Mouse (Mus musculus) hindlimb bud, embryonic 11.5 days (tissue): ENCODE data around the gene Abr.

Source experiments
- DNase-seq: peaks from one replicate; pipeline ENCODE4 v3.0.0-alpha.2; 2012; ENCODE audit warnings: low read depth, low spot score; ENCODE audit errors: extremely low spot score

The Abr gene

DNA sequence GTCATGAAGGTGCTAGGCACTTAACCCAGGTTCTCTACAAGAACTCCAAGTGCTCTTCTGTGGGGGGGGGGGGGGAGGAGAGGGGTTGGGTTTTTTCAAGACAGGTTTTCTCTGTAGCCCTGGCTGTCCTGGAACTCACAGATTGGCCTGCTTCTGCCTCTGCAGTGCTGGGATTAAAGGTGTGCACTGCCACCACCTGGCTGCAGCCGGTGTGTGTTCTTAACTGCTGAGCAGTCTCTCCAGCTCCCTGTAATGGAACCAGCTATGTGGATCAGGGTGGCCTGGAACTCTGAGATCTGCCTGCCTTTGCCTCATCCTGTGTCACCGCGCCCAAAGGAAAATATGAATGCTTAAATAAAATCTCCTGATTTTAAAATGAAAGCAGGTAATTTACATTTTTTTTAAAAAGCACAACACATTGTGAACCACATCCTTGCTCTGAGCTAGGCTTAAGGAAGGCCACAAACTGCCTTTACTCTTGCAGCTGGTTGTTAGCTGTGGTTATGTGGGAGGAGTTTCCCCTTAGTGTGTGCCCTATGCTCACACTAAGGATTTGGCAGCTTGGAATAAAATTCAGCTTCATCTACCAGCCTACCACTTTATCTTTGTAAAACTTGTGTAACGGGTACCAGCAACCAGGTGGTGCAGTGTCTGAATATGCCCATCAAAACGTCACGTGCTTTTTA lies 125.9 kb downstream of the Abr start:
- DNase-seq = no peak

DNA sequence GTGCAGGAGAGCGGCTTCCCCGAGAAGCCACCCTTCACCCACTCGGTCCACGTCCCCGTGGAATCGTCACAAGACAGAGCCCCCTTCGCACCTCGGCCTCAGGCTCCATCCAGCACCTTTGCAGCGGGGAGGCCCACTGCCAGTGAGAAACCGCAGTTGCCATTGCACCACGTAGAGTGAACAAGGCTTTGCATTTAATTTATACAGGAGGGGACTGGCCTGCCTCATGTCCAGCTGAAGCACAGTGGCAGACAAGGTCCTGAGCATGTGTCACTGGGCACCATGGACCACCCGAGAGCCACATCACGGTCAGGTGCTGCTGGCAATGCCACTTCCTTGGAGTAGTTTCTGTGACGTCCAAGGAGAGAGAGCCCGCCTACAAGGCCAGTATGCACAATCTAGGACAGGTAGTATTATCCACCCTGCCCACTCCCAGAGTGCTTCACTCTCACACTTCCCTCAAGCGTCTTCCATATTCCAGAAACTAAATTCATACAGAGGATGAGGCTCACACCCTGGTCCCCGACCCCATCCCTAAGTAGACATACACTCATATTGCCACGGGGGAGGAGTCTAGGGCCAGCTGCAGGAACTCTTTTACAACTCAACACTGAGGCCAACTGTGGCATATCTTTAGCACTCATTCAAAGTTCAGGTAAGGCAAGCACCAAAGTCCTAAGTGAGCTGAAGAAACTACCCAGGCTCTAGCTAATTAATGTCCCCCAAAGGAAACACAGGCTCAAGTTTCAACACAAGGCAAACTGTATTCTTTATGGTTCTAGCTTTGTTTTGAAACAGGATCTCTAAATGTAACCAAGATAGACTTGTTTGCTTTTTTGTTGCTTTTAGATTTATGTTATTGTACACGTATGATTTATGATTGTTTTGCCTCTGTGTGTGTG lies 126.7 kb downstream of the Abr start:
- DNase-seq = no peak

DNA sequence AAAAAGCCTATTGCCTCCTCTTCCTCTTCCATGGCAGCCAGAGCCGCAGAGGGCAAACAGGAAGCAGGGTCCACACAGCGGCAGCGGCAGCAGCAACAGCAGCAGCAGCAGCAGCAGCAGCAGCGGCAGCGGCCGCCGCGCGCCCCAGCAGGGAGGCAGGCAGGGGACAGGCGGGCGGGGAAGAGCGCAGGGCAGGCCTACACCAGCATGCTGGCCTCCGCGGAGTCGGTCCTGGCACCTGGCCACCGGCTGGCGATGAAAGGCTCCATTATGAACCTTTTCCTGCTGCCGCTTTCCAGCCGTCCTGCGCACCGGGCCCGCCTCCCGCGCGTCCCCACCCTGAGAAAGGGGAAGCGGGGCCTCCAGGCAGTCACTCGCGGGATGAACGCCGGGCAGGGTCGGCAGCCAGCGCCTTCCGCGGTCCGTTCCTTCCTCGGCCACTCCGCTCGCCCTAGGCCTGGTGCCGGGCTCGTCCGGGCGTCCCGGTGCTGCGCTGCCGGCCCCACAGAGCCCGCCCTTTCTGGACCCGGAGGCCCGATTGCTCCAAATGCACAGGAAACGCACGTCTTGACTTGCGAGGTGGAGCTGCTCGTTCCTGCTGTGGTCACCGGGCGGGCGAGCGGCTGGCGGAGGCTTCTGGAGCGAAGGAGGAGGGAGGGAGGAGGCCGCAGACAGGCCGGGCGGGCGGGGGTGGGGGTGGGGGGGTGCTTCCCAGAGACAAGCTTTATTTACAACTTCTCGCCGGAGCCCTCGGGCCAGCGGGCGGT lies 127.6 kb downstream of the Abr start:
- no peak for DNase-seq

DNA sequence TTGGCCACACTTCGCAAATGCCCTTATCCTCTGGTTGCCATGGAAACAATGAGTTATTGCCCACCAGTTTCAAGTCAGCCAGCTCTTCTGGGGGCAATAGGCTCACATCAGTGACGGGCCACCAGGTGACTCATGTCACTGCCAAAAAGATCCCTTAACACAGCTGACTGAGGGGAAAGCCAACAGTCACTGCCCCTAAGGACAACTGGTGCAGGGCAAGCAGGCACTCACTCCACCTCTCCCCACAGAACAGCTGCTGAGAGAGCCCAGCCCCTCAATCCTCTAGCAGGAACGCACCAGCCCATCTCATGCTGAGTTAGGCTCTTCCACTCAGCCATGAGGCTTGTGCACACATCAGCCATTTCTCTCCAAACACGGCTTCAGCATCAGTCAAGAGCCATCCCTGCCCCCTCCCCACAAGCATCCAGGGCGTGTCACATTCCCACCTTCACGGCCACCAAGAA lies 128.3 kb downstream of the Abr start:
- no peak for DNase-seq

DNA sequence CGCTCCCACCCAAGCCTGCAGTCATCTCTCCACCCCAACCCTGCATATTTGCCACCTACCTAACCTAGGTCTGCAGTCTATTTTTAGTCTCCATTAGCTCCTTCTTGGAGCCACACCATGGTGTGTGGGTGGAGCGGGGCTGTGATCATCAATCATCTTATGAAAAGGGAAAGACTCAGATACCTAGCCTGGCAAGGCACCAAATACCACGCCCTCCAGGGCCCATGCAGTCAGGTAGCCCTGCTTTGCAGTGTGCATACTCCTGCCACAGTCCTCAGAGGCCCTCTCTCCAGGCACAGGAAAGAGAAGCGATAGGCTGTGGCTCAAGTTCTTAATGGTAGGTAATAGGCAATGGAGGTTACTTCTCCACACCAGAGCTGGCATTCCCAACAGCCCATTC lies 128.9 kb downstream of the Abr start:
- no peak for DNase-seq

DNA sequence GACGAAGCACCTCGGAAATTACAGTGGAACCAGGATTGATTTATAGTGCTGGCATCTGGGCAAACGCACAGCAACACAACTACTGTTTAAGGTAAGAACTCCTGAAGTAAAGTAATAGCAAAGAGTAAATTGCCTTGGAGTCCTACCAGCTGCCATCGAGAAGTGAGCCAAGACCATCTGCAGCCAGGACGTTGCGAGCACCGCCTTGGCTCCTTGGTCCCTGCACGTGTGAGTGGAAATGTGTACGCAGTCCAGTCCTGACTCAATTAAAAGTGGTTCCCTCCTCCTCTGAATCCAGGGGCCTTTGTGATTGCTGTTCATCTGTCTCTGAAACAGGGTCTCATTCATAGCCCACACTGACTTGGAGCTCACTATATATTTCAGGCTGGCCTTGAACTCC lies 130.3 kb downstream of the Abr start:
- no peak for DNase-seq

DNA sequence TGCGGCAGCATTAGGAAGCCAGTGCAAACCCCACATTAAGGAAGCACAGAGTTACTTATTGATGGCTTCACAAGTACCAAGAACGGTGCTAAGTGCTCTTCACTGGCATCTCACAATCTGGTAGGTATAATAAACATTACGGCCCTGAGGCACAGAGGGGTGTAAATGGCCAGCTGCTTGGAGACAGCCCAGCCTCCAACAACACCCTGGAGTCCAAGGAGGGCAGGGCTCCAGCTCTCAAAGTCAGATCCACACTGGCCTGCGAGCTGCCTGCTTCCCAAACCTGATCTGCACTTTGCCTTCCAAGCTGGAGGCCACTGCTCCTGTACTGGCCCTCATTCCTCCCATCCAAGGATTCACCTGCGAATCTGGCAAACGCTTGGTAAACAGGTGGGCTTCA lies 132.7 kb downstream of the Abr start:
- no peak for DNase-seq

DNA sequence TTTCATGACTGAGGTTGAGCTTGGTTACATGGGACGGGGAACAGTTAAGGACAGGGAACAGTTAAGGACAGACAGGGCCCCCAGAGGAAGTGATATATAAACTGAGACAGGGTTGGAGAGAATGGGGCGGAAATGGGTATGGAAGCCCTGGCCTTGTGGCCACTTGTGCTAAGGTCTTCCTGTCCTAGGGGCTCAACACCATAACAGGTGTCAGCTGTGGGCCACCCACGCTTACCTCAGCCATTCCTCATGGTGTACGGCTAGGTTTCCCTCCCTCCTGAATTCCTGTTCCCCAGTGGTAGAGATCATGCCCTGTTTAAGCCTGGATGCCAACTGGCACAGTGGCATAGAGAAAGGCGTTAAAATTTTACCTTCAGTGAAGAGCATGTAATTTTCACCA lies 135.1 kb downstream of the Abr start:
- DNase-seq = no peak

DNA sequence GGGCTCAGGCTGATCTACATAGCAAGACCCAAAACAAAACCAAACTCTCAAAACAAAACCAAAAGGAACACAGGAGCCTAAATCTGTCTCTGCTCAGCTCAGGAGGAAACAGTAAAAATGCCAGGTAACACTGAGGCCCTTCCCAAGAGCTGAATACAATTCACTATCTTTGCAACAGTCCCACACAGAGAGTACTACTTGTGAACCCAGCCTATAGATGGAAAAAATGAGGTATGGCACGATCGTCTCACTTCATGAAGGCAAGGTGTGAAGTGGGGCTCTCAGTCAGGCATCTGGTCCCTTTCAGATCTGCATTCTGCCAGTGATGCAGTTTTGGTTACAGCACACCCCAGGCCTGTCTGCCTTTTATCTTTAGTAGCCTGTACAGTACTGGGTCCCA lies 138.1 kb downstream of the Abr start:
- no peak for DNase-seq

DNA sequence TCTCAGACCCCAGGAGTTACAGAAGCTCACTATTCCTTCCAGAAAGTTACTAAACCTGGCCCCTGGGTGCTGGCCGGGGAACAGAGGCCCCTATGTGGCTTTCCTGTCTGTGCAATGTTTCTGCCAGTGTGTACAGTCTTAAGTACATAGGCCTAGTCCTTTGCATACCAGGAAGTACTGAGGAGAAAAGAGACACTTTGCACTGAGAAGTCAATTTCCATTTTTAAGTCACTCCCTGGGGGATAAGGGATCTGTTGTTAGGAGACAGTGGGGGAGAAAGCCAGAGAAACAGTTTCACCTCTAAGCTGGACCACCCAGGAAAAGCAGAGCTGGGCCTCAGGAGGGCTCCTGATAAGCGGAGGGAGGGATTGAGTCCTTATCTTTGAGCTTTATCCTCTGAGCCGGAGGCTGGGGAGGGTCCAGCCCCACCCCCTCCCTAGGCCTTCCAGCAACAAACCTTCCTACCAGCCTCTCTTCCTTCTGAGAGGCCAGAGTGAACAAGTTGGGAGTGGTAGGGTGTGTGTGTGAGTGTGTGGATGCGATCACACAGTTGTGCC lies 138.9 kb downstream of the Abr start:
- DNase-seq = no peak

DNA sequence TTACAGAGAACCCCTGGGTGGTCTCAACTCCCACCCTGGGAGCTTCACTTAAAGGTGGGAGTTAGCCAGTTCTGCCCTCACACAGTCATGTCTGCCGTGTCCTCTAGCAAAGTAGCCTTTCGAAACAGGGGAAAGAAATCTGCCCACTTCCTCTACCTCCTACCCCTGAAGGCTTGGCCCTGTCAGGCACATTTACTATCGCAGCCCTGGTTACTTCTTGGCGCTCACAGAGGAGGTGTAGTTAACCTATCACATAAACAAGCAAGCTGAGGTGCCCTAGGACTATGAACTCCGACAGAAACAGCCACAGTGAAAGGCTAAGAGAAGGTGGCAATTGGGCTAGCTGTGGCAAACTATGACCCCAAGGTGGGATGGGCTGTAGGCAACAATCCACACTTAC lies 139.4 kb downstream of the Abr start:
- no peak for DNase-seq

DNA sequence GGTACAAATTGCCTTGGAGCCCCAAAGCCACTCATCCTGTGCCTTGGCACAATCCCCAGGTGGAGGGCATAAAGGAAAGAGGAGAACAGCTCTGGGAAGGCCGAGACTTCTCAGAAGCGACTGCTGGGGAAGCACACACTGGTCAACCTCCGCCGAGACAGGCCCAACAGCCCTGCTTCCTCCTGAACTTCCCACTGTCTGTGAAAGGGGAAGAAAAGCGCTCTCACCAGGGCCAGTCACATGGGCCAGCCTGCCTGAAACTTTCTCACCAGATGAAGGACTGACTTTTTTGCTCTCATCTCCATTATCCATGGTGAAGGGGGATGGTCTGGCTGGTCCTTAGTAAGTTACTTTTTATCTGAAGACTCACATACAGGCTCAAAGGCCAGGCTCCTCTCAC lies 139.9 kb downstream of the Abr start:
- DNase-seq = no peak

DNA sequence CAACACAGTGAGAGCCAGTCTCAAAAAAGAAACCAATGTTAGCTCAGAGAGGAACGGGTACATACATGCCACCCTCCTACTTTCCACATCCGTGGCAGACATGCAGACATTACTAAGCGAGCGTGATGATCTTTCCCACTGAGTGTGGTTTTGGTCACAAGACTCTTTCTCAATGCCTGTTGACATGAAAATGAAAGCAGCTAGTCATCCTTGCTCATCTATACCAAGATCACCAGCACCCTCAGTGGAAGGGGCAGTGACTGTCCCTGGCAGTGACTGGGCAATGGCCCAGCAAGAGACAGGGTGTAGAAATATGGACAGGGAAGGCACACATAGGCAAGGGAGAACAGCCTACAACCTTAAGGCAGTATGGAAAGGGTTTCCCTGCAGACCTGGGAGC lies 142.4 kb downstream of the Abr start:
- no peak for DNase-seq

DNA sequence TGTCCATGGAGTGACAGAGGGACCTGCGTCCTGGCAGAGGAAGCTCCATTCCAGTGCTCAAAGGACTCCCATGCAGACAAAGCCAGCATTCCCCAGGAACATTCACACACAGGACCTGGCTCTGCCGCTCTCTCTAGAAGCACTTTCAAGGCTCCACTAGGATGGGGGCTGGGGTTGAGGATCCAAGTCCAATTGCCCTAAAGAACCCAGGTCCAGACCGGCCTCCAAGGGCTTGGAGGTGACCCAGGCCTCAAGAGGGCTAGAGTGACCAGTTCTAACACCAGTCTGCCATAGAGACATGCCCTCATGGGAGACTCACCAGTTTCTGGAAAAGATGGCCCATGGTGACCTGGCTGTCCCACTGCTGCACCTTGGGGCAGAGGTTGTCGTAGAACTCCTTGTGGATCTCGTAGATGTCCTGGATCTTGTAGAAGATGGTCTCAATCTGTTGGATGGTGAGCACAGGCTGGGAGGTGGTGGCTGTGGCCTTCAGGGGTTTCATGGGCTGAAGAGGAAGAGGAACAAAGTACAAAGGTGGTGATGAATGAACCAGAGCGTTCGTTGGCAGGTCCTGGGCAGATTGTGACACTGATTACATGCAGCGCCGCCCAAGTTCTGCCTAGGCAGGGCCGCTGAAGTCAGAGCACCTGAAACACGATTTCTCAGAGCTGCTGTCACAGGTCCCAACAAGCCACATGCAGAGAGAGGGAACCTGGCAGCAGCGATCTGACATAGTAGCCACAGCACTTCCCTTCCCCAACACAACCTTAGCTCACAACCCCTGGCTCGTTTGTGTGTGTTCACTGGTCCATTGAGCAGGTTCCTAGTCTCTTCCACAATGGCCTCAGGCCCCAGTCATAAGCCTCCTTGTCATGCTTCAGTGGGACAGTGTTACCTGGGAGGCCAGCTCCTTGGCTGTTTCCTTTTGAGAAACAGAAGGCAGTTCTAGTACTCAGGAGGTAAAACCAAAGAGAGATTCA lies 143.1 kb downstream of the Abr start:
- DNase-seq = no peak

DNA sequence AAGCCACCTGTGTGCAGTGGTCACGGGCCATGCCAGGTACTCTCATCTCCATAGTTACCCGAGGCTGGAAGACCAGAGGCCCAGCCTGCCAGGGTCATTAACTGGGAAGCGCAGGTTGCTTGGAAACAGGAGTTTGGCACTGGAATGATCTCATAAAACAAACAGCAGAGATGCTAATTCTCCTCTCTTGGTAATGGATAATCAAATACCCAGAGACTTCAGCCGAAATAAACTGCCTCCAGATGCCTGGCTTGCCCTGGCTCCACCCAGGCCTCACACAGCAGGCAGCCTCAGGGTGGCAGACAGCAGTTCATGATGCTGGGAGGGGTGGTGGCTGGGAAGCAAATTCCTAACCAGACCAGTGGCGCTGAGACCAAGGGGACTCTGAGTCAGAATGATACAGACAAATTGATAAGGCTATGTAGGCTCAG lies 145.0 kb downstream of the Abr start:
- no peak for DNase-seq

DNA sequence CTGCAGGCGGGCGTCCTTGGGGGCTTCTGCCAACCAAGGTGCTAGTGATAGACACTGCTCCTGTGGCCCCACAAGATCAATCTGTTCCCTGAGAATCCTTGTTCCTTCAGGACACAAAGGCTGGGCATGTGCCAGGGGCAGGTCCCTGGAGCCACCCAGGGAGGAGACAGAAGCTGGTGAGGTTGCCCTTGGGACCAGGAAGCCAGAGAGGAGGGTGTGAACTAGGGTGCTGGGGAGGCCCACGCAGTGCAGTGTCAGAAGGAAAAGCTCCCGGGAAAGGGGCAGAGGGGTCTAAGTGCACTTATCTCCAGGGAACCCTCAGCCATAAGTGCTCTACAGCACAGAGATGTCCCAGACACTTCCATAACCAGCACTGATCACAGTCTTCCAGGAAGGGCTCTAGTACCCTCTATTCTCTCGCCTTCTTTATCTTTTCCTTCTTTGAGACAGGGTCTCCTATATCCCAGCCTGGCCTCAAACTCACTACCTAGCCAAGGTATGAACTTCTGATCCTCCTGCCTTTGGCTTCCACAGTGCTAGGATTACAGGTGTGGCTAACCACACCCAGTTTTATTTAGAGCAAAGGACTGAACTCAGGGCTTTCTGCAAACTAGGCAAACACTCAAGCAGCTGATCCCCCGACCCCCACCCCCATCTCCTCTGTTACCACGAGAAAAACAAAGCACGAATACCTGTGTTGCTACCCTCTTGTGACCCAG lies 145.6 kb downstream of the Abr start:
- no peak for DNase-seq

DNA sequence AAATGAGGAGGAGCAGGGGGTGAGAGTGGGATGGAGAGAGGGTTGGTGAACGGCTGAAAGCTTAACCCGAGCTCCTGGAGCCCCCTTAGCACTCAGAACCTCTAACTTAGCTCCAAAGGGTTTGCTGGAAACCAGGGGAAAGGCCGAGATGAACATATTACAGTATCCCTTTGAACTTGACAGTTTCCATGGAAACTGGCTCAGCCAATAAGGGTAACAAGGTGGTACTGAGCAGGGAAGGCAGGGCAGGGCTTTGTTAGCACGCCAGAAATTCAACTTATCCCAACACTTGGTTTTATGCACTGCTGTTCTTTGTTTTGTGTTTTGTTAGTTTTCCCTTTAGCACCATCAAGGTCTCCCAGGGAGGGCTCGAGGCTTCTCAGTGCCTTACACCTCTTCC lies 149.5 kb downstream of the Abr start:
- no peak for DNase-seq

DNA sequence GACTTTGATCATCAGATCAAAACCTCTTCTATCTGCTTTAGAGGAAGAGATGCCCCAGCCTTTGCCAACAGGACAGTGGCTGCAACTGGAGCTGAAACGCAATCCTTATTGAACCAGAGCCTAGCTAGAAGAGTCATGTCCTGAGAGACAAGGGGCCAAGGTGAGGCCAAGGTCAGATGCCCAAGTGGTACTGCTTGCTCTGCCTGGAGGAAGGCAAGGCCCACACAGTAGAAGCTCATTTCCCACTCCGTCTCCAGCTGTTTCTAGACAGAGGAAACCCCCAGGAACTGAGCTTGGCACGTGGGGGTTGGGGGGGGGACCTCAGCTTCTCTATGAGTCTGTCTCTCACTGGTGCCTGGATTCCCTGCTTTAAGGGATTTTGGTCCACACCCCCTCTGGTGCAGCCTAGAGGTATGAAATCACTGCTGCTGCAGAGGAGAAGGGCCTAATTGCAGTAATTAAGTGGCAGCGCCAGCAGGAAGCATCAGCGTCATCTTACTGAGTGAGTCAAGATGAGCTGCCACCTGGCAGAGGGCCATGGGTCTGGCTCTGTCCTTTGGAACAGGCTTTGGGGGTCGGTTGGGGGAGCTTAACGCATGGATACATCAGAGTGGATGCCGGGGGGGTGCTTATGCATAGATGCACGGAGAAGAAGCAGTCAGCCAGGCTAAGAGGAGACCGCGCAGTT lies 152.7 kb downstream of the Abr start:
- no peak for DNase-seq

DNA sequence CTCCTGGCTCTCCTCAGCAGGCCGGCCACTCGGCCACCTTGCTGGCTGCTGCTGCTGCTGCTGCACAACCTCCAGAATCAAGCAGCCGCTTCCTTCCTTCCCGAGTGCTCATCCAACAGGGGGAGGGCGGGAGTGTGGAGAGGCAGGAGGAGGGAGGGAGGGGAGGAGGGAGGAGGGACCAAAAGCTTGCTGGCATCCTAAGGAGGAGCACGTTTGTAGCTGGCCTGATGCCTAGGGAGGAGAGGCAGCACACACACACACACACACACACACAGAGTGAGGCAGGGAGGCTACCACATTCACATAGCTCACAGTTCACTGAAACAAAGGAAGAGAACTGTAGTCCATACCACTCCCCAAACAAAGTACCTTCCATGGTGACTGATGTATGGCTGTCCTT lies 153.8 kb downstream of the Abr start:
- DNase-seq = no peak
